Mouse (Mus musculus) limb, embryonic 15.5 days (tissue): Measurements from ENCODE around the gene Dennd5a. TPM values are rescaled to one million over a fixed set of nuclear protein-coding genes. Genes with fewer than 3 reads are reported as not detected.
"Not testable (repeated sequence)": the region's sequence is repeated elsewhere in the genome, so short reads cannot be mapped to it uniquely, and the experiment has no call there.

ENCODE experiments used
- ATAC-seq: fragments of 200-750 bp; cut with Nextera tagmentation; 2 replicates; pipeline ENCODE4 v1.8.0; 2017; ENCODE audit warnings: low read depth, moderate TSS enrichment; ENCODE audit not compliant: insufficient number of reproducible peaks, low FRiP score, low TSS enrichment
- H3K27ac ChIP-seq: fragments of 300-500 bp; sonication (generic); 2 replicates; pipeline ENCODE4 v1.5.1; 2015; ENCODE audit warnings: moderate library complexity, mild to moderate bottlenecking, inconsistent platforms
- H3K27me3 ChIP-seq: fragments of 300-500 bp; sonication (generic); 2 replicates; pipeline ENCODE4 v1.6.1; 2015; ENCODE audit warnings: inconsistent platforms
- H3K36me3 ChIP-seq: fragments of 300-500 bp; sonication (generic); 2 replicates; pipeline ENCODE4 v1.6.1; 2015; ENCODE audit warnings: inconsistent platforms
- H3K4me1 ChIP-seq: fragments of 300-500 bp; sonication (generic); 2 replicates; pipeline ENCODE4 v1.6.1; 2015; ENCODE audit warnings: inconsistent platforms
- H3K4me2 ChIP-seq: fragments of 300-500 bp; sonication (generic); 2 replicates; pipeline ENCODE4 v1.6.1; 2015; ENCODE audit warnings: mild to moderate bottlenecking, inconsistent platforms
- H3K4me3 ChIP-seq: fragments of 300-500 bp; sonication (generic); 2 replicates; pipeline ENCODE4 v1.5.1; 2015; ENCODE audit warnings: mild to moderate bottlenecking, inconsistent platforms
- H3K9ac ChIP-seq: fragments of 300-500 bp; sonication (generic); 2 replicates; pipeline ENCODE4 v1.6.1; 2015; ENCODE audit warnings: inconsistent platforms
- H3K9me3 ChIP-seq: fragments of 300-500 bp; sonication (generic); 2 replicates; pipeline ENCODE4 v1.6.1; 2016; ENCODE audit warnings: inconsistent platforms
- whole genome bisulfite sequencing: fragments of 180-500 bp; shearing (Covaris S2); methylation state at CpG from one replicate; pipeline ENCODE4 v1.1.7; 2015; 5-methylcytosine and 5-hydroxymethylcytosine counted together
- polyA plus RNA-seq: library from polyadenylated mRNA; unstranded; fragments of >200 nt; fragmentation: Nextera tagmentation; extraction: Ambion mirVana; gene quantifications from 2 replicates; pipeline ENCODE4 v1.2.1, GENCODE M21; 2015

Gene Dennd5a
- polyA plus RNA-seq: 31.9 and 34.7 TPM in 2 replicates

GRCm38 (mm10) chr7:109959716-109960612 lies at the start of gene Dennd5a:
Dennd5a (minus strand) TSS chr7:109960470.
- peaks cover 33% of the 10 kb centered on the region for H3K4me1 ChIP-seq
- under 1% methylated on average over 93 of the region's 107 CpGs for WGBS
- H3K9ac ChIP-seq: peak within 1 kb of the TSS; percentile 92
- peak within 1 kb of the TSS; percentile 91 for H3K27ac ChIP-seq
- peak within 1 kb of the TSS; percentile 72 for H3K4me2 ChIP-seq
- no peaks in the 10 kb centered on the region for H3K27me3 ChIP-seq
- peak; percentile 87 for ATAC-seq
- no peaks in the 10 kb centered on the region for H3K9me3 ChIP-seq
- no peaks in the 10 kb centered on the region for H3K36me3 ChIP-seq
- peak within 1 kb of the TSS; percentile 79 for H3K4me3 ChIP-seq

GRCm38 (mm10) chr7:110009084-110009483 lies 48.8 kb upstream of the Dennd5a start:
- 88% methylated on average over 6 of the region's 6 CpGs for WGBS
- Histone ChIP-seq H3K4me1 (no peaks in the 10 kb centered on the region), H3K4me2 (no peak overlapping the region), H3K9me3 (no peaks in the 10 kb centered on the region), H3K27me3 (no peaks in the 10 kb centered on the region), H3K4me3 (no peak overlapping the region), H3K9ac (no peak overlapping the region), H3K36me3 (no peaks in the 10 kb centered on the region), H3K27ac (no peak overlapping the region)
- ATAC-seq: no peak

DNA sequence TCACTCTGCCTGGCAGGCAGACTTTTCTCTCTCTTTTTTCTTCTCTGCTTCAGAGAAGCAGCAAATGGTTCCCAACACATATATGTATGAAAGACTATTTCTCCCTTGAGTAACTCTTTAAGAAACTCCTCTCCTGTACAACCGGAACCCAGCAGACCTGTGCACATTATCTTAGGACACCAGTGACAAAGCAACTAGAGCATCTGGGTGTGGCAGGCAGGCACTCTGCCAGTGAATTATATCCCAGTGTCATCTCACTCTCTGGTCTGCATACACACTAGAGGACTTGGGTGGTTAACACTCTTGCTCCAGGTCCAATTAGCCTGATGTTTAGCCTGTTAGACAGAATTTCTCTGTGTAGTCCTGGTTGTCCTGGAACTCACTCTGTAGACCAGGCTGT lies 48.2 kb upstream of the Dennd5a start:
- Histone ChIP-seq H3K27me3 (no peaks in the 10 kb centered on the region), H3K4me2 (no peak overlapping the region)
- 86% methylated on average over 1 of the region's 1 CpGs for WGBS

DNA sequence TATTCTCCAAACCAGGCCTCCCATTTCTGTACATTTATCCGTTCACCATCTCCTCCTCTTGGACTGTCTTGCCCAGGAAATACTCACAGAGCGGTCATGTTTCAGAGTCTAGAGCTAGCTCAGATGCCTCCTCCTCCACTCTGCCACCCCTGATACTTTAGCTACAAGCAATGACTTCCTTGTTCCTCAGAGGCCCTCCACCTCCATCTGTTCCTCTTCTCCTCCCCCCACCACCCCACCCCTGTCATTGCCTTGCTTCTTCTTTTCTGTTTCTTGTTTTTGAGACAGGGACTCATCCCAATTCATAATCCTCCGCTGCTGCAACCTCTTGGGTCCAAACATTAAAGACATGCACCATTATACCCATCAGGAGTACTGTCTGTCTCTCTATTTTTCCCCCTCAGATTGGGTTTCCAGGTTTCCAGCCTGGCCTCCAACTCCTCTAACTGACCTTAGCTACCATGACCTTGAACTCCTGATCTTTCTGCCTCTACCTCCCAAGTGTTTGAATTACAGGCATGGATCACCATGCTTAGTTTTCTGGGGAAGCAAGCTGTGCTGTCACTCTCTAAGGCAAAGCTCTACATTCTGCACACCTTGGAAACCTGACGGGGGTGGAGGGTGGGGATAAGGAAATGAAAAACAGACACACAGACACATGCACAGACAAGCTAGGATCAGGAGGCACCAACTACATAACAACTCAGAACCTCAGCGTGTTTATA lies 46.4 kb upstream of the Dennd5a start:
- Histone ChIP-seq H3K9me3 (no peaks in the 10 kb centered on the region), H3K27me3 (no peaks in the 10 kb centered on the region), H3K27ac (no peak overlapping the region), H3K4me2 (no peak overlapping the region), H3K4me1 (0 out of 2 replicates have a peak, but pooled peaks cover 2% of the 10 kb centered on the region), H3K4me3 (no peak overlapping the region), H3K9ac (no peak overlapping the region), H3K36me3 (no peaks in the 10 kb centered on the region)
- WGBS: 66% methylated on average over 5 of the region's 5 CpGs
- no peak for ATAC-seq

More for the DNA sequence above, 48.2 kb upstream of the Dennd5a start:
- Histone ChIP-seq H3K27ac (no peak overlapping the region), H3K9me3 (no peaks in the 10 kb centered on the region), H3K4me3 (no peak overlapping the region), H3K9ac (no peak overlapping the region), H3K36me3 (no peaks in the 10 kb centered on the region), H3K4me1 (no peaks in the 10 kb centered on the region)
- ATAC-seq: no peak

DNA sequence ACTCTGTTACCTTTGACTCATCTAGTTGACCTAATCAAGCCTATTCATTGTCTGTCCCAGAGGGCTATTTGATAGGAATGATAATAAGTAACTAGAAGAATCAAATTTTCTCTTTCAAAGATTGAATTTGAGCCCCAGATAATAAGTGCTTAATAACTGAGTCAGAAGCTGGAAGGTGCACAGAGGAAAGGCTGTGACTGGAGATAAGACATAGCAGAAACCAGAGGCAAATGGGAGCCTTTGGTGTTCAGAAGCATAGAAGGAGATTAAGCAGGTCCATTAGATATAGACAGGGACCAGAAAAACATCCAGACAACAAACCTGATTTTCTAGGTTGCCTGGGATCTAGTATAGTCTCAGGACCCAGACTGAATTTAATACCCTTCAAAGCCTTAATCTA lies 45.7 kb upstream of the Dennd5a start:
- Histone ChIP-seq H3K4me1 (0 out of 2 replicates have a peak, but pooled peaks cover 2% of the 10 kb centered on the region), H3K9me3 (no peaks in the 10 kb centered on the region), H3K4me3 (no peak overlapping the region), H3K36me3 (no peaks in the 10 kb centered on the region), H3K4me2 (no peak overlapping the region), H3K27ac (no peak overlapping the region), H3K27me3 (no peaks in the 10 kb centered on the region), H3K9ac (no peak overlapping the region)
- ATAC-seq: no peak

DNA sequence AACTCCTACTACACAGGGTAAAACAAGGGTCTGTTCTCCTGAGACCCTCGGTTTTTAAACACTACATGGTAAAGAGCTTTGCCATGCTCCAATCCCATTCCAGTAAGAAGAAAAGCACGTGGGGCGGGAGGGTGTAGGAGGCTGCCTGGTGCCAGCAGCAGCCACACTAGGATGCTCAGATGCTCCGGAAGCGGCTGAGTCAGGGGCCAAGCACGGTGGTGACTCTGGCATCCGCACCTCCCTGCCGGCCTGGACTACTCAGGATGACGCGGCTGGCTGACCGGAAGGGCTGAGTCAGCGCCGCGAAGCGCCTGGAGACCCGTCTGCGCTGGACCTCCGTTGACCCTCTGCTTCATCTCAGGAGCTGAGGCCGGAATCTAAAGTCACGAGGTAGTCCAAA lies 42.7 kb upstream of the Dennd5a start:
- 16% methylated on average over 20 of the region's 20 CpGs for WGBS
- Histone ChIP-seq H3K27me3 (no peaks in the 10 kb centered on the region), H3K4me1 (0 out of 2 replicates have a peak, but pooled peaks cover 2% of the 10 kb centered on the region), H3K9me3 (no peaks in the 10 kb centered on the region), H3K4me2 (peak overlapping the region; percentile 25; the same call in 1 of the 2 replicates), H3K4me3 (0 out of 2 replicates have a peak overlapping the region, but pooled peaks have one; percentile 7), H3K27ac (no peak overlapping the region), H3K9ac (no peak overlapping the region), H3K36me3 (no peaks in the 10 kb centered on the region)
- ATAC-seq: no peak

GRCm38 (mm10) chr7:110002092-110002491 lies 41.8 kb upstream of the Dennd5a start:
- H3K36me3 ChIP-seq: no peaks in the 10 kb centered on the region
- no peak overlapping the region for H3K4me2 ChIP-seq
- H3K4me1 ChIP-seq: 0 out of 2 replicates have a peak, but pooled peaks cover 2% of the 10 kb centered on the region
- no peaks in the 10 kb centered on the region for H3K9me3 ChIP-seq
- H3K27ac ChIP-seq: no peak overlapping the region
- H3K9ac ChIP-seq: no peak overlapping the region
- no peak for ATAC-seq
- H3K4me3 ChIP-seq: no peak overlapping the region
- no peaks in the 10 kb centered on the region for H3K27me3 ChIP-seq

DNA sequence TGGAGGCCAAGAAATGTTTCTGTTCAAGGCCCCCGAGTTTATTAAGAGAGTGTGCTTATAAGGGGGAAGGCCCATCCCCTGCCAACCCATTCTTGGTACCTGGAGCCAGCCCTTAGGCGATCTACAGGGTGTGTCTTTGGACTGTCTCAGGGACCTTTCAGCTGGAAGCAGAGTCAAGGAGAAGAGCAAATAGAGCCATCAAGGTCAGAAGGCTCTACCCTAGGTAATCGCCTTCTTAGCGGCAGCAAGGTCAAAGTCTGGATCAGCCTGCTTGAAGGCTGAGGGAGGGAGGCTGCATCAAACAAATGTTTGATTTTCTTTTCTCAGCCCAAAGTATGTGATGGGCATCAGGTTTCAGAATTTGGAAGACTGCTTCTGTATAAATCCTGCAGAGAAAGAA lies 38.1 kb upstream of the Dennd5a start:
- no peaks in the 10 kb centered on the region for H3K27me3 ChIP-seq
- WGBS: 73% methylated on average over 4 of the region's 4 CpGs
- no peaks in the 10 kb centered on the region for H3K9me3 ChIP-seq
- no peak overlapping the region for H3K4me2 ChIP-seq
- H3K36me3 ChIP-seq: no peaks in the 10 kb centered on the region
- no peak overlapping the region for H3K4me3 ChIP-seq
- H3K9ac ChIP-seq: no peak overlapping the region
- ATAC-seq: no peak
- H3K27ac ChIP-seq: no peak overlapping the region
- peaks cover 8% of the 10 kb centered on the region for H3K4me1 ChIP-seq

- Histone ChIP-seq H3K36me3 (no peaks in the 10 kb centered on the region), H3K27me3 (no peaks in the 10 kb centered on the region), H3K4me2 (no peak overlapping the region), H3K27ac (peak overlapping the region; percentile 39; the same call in 1 of the 2 replicates), H3K9ac (no peak overlapping the region), H3K4me3 (no peak overlapping the region), H3K9me3 (no peaks in the 10 kb centered on the region), H3K4me1 (peaks cover 9% of the 10 kb centered on the region)
- 50% methylated on average over 2 of the region's 2 CpGs for WGBS
- ATAC-seq: peak; percentile 69; the same call in 1 of the 2 replicates
These were observed 33.1 kb upstream of the Dennd5a start for GRCm38 (mm10) chr7:109993157-109993959.

DNA sequence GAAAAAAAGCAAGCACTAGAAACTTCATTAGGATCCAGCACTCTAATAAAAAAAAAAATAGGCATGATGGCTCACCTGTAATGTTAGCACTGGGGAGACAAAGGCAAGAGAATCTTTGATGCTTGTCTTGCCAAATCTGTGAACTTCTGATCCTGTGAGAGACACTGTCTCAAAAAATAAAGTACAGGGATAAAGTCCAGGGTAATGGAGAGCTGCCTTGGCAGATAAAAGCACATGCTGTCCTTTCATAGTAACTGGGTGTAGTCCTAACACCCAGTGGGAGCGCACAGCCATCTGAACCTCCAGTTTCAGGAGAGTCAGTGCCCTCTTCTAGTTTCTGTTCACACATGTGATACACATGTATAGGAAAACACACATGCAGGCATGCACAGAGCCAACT lies 31.0 kb upstream of the Dennd5a start:
- no peak for ATAC-seq
- Histone ChIP-seq H3K4me3 (no peak overlapping the region), H3K36me3 (no peaks in the 10 kb centered on the region), H3K4me1 (peaks cover 9% of the 10 kb centered on the region), H3K27ac (no peak overlapping the region), H3K27me3 (no peaks in the 10 kb centered on the region), H3K4me2 (no peak overlapping the region), H3K9ac (no peak overlapping the region), H3K9me3 (no peaks in the 10 kb centered on the region)
- WGBS: 89% methylated on average over 1 of the region's 1 CpGs

DNA sequence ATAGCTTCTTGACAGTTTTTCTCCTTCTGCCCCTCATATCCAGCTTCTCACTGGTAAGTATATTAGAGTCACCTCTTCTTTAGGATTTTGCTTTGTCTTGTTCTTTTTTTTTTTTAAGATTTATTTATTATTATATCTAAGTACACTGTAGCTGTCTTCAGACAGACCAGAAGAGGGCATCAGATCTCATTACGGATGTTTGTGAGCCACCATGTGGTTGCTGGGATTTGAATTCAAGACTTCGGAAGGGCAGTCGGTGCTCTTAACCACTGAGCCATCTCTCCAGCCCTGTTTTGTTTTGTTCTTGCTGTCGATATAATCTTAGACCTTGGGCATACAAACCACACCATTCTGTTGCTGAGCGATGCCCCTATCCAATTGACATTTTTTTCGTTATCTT lies 26.5 kb upstream of the Dennd5a start, which contains the start of gene Tmem41b:
TSS of gene Tmem41b (minus strand) at position 155 of the 400 bp plus-strand sequence.
- H3K9ac ChIP-seq: peak within 1 kb of the TSS; percentile 45
- H3K9me3 ChIP-seq, H3K4me1 ChIP-seq, ATAC-seq, H3K27me3 ChIP-seq: not testable (repeated sequence)
- peak within 1 kb of the TSS; percentile 64 for H3K4me3 ChIP-seq
- WGBS: 32% methylated on average over 6 of the region's 6 CpGs
- peak within 1 kb of the TSS; percentile 69 for H3K4me2 ChIP-seq
- H3K27ac ChIP-seq: peak within 1 kb of the TSS; percentile 90
- peaks cover 11% of the 10 kb centered on the region for H3K36me3 ChIP-seq
